Mouse (Mus musculus) heart, embryonic 14.5 days (tissue): ENCODE results near the gene Zranb1. TPM values are rescaled to one million over a fixed set of nuclear protein-coding genes. Genes with fewer than 3 reads are reported as not detected.
A peak's percentile ranks its signal among the peaks of the same experiment; 100 is the strongest.

ENCODE experiments used
- ATAC-seq: fragments of 200-750 bp; cut with Nextera tagmentation; 2 replicates; pipeline ENCODE4 v1.8.0; 2017; ENCODE audit warnings: low read depth, moderate TSS enrichment; ENCODE audit not compliant: insufficient number of reproducible peaks, insufficient read depth, low FRiP score
- H3K27ac ChIP-seq, 2 experiments: fragments of 200-500 bp in 1 of 2; fragments of 300-500 bp in 1 of 2; sonication (generic) in 1 of 2; replicated peaks in 1 of 2; 2 replicates each; pipeline ENCODE4 v1.5.1; 2012 to 2014; ENCODE audit warnings: low read depth in 2 of 2, low read length in 2 of 2, control low read depth in 1 of 2, mild to moderate bottlenecking in 1 of 2, mixed read lengths in 1 of 2; ENCODE audit not compliant: control insufficient read depth in 1 of 2, insufficient read depth in 1 of 2
- H3K27me3 ChIP-seq: fragments of 300-500 bp; sonication (generic); 2 replicates; pipeline ENCODE4 v1.6.1; 2014; ENCODE audit warnings: mild to moderate bottlenecking, low read length, control low read depth; ENCODE audit not compliant: control insufficient read depth, insufficient read depth
- H3K36me3 ChIP-seq: fragments of 300-500 bp; sonication (generic); 2 replicates; pipeline ENCODE4 v1.6.1; 2014; ENCODE audit warnings: mild to moderate bottlenecking, control low read depth, low read length, mixed read lengths; ENCODE audit not compliant: control insufficient read depth, insufficient read depth
- H3K4me1 ChIP-seq, 2 experiments: fragments of 200-500 bp in 1 of 2; fragments of 300-500 bp in 1 of 2; sonication (generic) in 1 of 2; 2 replicates each; pipeline ENCODE4 v1.6.1; 2012 to 2014; ENCODE audit warnings: low read length in 2 of 2, control low read depth in 1 of 2, mixed read lengths in 1 of 2; ENCODE audit not compliant: control insufficient read depth in 2 of 2, insufficient read depth in 2 of 2
- H3K4me2 ChIP-seq: fragments of 300-500 bp; sonication (generic); 2 replicates; pipeline ENCODE4 v1.6.1; 2014; ENCODE audit warnings: mild to moderate bottlenecking, low read length
- H3K4me3 ChIP-seq, 2 experiments: fragments of 200-500 bp in 1 of 2; fragments of 300-500 bp in 1 of 2; sonication (generic) in 1 of 2; 2 replicates each; pipeline ENCODE4 v1.5.1; 2012 to 2014; ENCODE audit warnings: low read length in 2 of 2, mild to moderate bottlenecking in 2 of 2, control low read depth in 1 of 2, low read depth in 1 of 2, moderate library complexity in 1 of 2; ENCODE audit not compliant: control insufficient read depth in 1 of 2, insufficient read depth in 1 of 2
- H3K9ac ChIP-seq: fragments of 300-500 bp; sonication (generic); 2 replicates; pipeline ENCODE4 v1.6.1; 2014; ENCODE audit warnings: mild to moderate bottlenecking, low read length
- H3K9me3 ChIP-seq: fragments of 300-500 bp; sonication (generic); 2 replicates; pipeline ENCODE4 v1.6.1; 2016; ENCODE audit warnings: low read length, control low read depth; ENCODE audit not compliant: control insufficient read depth
- WGBS: fragments of 180-500 bp; shearing (Covaris S2); extraction: QIAGEN DNeasy Blood & Tissue Kit; methylation state at CpG from one replicate; pipeline ENCODE4 v1.1.7; 2014; 5-methylcytosine and 5-hydroxymethylcytosine counted together
- polyA plus RNA-seq: library from polyadenylated mRNA; unstranded; fragments of >200 nt; fragmentation: Nextera tagmentation; extraction: Ambion mirVana; gene quantifications from 2 replicates; pipeline ENCODE4 v1.2.1, GENCODE M21; 2014

Gene Zranb1
- polyA plus RNA-seq, 1 experiment from 2014 or later: 13.6 TPM

DNA sequence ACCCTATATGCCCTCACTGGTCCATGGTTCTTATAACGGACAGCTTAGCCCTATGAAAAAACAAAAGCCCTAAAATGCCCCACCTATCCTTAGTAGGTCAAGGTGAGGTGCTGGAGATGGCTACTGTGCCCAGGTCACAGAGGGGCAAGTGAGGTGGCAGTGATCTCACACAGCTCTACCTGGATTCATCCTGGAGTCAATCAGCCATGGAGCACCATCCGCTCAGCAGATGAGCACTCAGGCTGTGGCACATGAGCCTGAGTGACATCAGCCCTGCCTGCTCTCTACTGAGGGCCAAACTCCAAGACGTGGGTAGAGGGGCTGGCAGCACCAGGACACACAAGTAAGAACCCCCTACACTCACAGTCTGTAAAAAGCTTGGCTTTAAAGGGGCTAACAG is 70.4 kb downstream of the Zranb1 start:
- no peaks in the 10 kb centered on the region for H3K9me3 ChIP-seq
- no peak for ATAC-seq
- H3K4me1 ChIP-seq: peaks cover 2 to 9% of the 10 kb centered on the region in 2 experiments; a peak in 3 of 4 replicates
- H3K27ac ChIP-seq: no peak overlapping the region
- no peak overlapping the region for H3K9ac ChIP-seq
- no peak overlapping the region for H3K4me2 ChIP-seq
- peaks cover 55% of the 10 kb centered on the region for H3K36me3 ChIP-seq
- H3K4me3 ChIP-seq: no peak overlapping the region
- WGBS: 90% methylated on average over 3 of the region's 3 CpGs
- H3K27me3 ChIP-seq: no peaks in the 10 kb centered on the region

- ATAC-seq: no peak
- WGBS: 88% methylated on average over 6 of the region's 6 CpGs
Observed at GRCm38 (mm10) chr7:133002271-133002670, 71.3 kb downstream of the Zranb1 start.

GRCm38 (mm10) chr7:133003421-133003820 is 72.5 kb downstream of the Zranb1 start:
- no peaks in the 10 kb centered on the region for H3K9me3 ChIP-seq
- ATAC-seq: peak; percentile 33; the same call in 1 of the 2 replicates
- WGBS: 19% methylated on average over 3 of the region's 3 CpGs
- no peak overlapping the region for H3K4me2 ChIP-seq
- H3K27me3 ChIP-seq: no peaks in the 10 kb centered on the region
- H3K27ac ChIP-seq: no peak overlapping the region
- no peak overlapping the region for H3K9ac ChIP-seq
- peaks cover 35% of the 10 kb centered on the region for H3K36me3 ChIP-seq
- H3K4me3 ChIP-seq: no peak overlapping the region
- H3K4me1 ChIP-seq: peaks cover 15 to 24% of the 10 kb centered on the region in 2 experiments

More at GRCm38 (mm10) chr7:133002271-133002670, 71.3 kb downstream of the Zranb1 start:
- Histone ChIP-seq H3K27me3 (no peaks in the 10 kb centered on the region), H3K9me3 (no peaks in the 10 kb centered on the region), H3K36me3 (peaks cover 46% of the 10 kb centered on the region), H3K4me2 (no peak overlapping the region), H3K4me3 (no peak overlapping the region), H3K9ac (no peak overlapping the region), H3K27ac (no peak overlapping the region), H3K4me1 (peaks cover 6 to 13% of the 10 kb centered on the region in 2 experiments)

GRCm38 (mm10) chr7:133005772-133006171 is 74.8 kb downstream of the Zranb1 start:
- no peak overlapping the region for H3K4me3 ChIP-seq
- 0 out of 4 replicates have a peak overlapping the region, but pooled peaks of 1 of the 2 experiments have one; percentile 14 for H3K27ac ChIP-seq
- H3K9me3 ChIP-seq: no peaks in the 10 kb centered on the region
- no peak overlapping the region for H3K4me2 ChIP-seq
- WGBS: 81% methylated on average over 7 of the region's 7 CpGs
- H3K36me3 ChIP-seq: peaks cover 35% of the 10 kb centered on the region
- H3K27me3 ChIP-seq: no peaks in the 10 kb centered on the region
- peaks cover 29 to 47% of the 10 kb centered on the region in 2 experiments for H3K4me1 ChIP-seq
- ATAC-seq: no peak
- no peak overlapping the region for H3K9ac ChIP-seq

DNA sequence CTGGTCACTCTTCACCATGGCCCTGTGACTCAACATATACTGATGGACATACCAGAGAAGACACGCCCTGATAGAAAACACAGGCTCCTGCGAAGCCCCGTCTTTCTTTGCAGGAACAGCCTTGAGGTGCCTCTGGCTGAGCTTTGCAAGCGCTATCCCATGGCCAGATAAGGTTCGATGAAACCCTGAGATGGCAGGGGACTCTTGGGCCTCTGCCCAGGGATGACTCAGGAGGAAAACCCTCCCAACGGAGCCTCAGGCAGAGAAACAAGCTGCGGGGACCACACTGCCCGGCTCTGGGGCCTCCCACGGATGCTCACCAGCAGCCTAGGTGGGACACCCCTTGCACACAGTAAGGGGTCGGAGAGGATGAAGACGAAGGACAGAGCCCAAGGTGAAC is 76.4 kb downstream of the Zranb1 start:
- no peaks in the 10 kb centered on the region for H3K27me3 ChIP-seq
- no peak; the same call in 1 of the 2 replicates for ATAC-seq
- H3K4me1 ChIP-seq: peaks cover 38 to 62% of the 10 kb centered on the region in 2 experiments
- H3K4me2 ChIP-seq: no peak overlapping the region
- H3K27ac ChIP-seq: peak overlapping the region in 1 of 2 experiments; percentile 24; a peak in 1 of 4 replicates
- H3K9ac ChIP-seq: 0 out of 2 replicates have a peak overlapping the region, but pooled peaks have one; percentile 27
- 23% methylated on average over 11 of the region's 11 CpGs for WGBS
- H3K9me3 ChIP-seq: no peaks in the 10 kb centered on the region
- peaks cover 28% of the 10 kb centered on the region for H3K36me3 ChIP-seq
- H3K4me3 ChIP-seq: no peak overlapping the region

GRCm38 (mm10) chr7:133008663-133009062 is 77.7 kb downstream of the Zranb1 start:
- WGBS: 89% methylated on average over 4 of the region's 4 CpGs
- H3K4me3 ChIP-seq: no peak overlapping the region
- H3K9me3 ChIP-seq: no peaks in the 10 kb centered on the region
- H3K4me2 ChIP-seq: no peak overlapping the region
- peaks cover 22% of the 10 kb centered on the region for H3K36me3 ChIP-seq
- no peaks in the 10 kb centered on the region for H3K27me3 ChIP-seq
- H3K9ac ChIP-seq: no peak overlapping the region
- H3K27ac ChIP-seq: no peak overlapping the region
- ATAC-seq: no peak
- H3K4me1 ChIP-seq: peaks cover 44 to 75% of the 10 kb centered on the region in 2 experiments

GRCm38 (mm10) chr7:133009676-133010075 is 78.7 kb downstream of the Zranb1 start:
- Histone ChIP-seq H3K4me3 (no peak overlapping the region), H3K4me2 (no peak overlapping the region), H3K9me3 (no peaks in the 10 kb centered on the region), H3K9ac (no peak overlapping the region), H3K27ac (0 out of 4 replicates have a peak overlapping the region, but pooled peaks of 1 of the 2 experiments have one; percentile 75), H3K36me3 (peaks cover 18% of the 10 kb centered on the region), H3K4me1 (peaks cover 51 to 76% of the 10 kb centered on the region in 2 experiments), H3K27me3 (no peaks in the 10 kb centered on the region)
- 71% methylated on average over 8 of the region's 8 CpGs for WGBS
- ATAC-seq: no peak

DNA sequence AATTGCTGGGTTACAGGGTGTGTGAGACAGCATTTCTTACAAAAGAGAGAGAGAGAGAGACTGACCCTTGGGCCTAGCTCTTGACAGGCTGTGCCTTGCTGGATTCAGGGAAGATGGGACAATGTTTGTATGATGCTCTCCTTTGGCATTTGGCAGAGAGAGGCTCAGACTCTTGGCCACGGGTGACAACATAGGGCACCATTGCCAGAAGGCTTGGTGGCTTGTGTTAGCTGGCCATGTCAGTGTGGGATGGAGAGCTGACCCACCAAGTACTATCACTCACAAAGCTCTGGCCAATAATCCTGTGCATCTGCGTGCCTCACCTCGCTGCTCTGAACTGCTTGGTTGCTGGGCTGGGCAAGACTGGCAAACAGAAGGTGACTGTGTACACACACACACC is 79.5 kb downstream of the Zranb1 start:
- Histone ChIP-seq H3K36me3 (peaks cover 11% of the 10 kb centered on the region), H3K27ac (peak overlapping the region; percentile 75 to 89), H3K9me3 (no peaks in the 10 kb centered on the region), H3K27me3 (no peaks in the 10 kb centered on the region), H3K4me1 (peaks cover 59 to 83% of the 10 kb centered on the region in 2 experiments), H3K4me2 (peak overlapping the region; percentile 8), H3K4me3 (no peak overlapping the region), H3K9ac (0 out of 2 replicates have a peak overlapping the region, but pooled peaks have one; percentile 4)
- ATAC-seq: no peak
- 92% methylated on average over 3 of the region's 3 CpGs for WGBS
